Mouse (Mus musculus): ENCODE data around the gene Cdh26.

Gene Cdh26

DNA sequence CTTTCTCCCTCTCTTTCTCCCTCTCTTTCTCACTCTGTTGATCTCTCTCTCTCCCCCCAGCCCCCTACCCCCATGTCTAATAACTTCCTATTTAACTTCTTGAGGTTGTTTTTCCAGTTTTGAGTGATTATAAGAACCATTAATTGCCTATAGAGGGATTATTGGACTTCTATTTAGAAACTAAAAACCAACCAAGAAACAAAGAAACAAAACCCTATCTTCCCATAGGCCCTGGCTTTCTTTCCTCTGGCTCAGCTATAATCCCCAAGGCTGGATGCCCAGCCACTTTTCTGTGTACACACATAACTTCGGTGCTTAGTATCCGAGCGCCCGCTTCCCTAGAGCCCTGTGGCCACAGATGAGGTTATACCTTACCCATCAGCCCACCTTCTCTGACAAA is at the start of gene Cdh26:
TSS of gene Cdh26 (plus strand) at position 301 of the 400 bp plus-strand sequence.
- ATAC-seq (ENCODE audit: insufficient number of reproducible peaks, low FRiP score, low TSS enrichment): no peak

DNA sequence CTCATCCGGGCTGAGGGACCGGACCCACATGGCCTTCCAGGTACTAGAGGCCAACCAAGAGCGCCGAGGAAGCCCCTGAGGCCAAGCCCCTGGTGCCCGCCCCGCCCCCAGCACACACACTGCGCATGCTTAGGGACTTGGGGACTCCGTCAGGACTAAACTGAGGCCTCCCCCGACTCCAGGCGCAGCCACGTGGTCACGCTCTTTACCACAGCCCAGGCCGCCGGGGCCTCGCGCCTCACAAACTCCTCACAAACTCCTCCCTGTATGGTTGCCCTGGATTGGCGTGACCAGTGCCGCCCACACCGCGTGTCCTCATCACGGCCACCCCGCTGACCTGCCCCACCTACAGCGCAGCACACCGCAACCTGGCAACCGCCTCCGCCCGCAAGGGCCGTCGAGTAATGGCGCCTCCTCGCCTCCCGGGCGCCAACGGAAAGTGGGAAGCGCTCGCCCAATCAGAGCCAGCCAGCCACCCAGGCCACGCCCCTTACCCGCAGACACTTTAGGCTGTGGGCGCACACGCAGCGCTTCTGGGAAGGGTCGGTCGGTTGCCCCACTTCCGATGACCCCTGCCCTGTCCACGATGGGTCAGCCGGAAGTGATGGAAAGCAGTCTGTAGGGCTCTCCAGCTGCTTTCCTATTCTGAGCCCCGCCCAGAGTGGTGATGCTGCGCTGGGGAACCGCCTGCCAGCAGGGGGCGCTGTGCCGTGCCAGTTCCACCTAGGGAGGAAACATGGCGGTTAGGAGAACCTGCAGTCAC is 23.1 kb upstream of the Cdh26 start, which contains the start of gene Sycp2:
TSS of gene Sycp2 (minus strand) at position 633 of the 763 bp plus-strand sequence.
- 0 out of 2 replicates have a peak, but pooled peaks have one; percentile 40 for ATAC-seq (ENCODE audit: insufficient number of reproducible peaks, low FRiP score, low TSS enrichment)

DNA sequence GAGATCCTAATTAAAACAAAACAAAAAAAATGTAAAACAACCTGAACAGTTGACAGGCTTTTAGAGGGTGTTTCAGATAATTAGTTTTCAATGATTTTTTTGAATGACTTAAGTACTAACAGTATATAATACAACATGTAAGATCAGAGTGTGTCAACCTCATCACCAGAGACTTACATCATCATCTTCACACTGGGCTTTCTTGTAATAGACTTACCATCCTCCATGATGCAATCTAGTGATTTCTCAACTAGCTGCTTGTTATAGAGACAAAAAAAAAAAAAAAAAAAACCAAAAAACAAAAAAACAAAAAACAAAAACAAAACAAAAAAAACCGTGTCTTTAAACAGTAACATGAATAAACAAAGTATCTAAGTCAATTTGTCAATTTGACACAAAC is 21.3 kb upstream of the Cdh26 start:
- ATAC-seq (ENCODE audit: insufficient number of reproducible peaks, low FRiP score, low TSS enrichment): no peak

DNA sequence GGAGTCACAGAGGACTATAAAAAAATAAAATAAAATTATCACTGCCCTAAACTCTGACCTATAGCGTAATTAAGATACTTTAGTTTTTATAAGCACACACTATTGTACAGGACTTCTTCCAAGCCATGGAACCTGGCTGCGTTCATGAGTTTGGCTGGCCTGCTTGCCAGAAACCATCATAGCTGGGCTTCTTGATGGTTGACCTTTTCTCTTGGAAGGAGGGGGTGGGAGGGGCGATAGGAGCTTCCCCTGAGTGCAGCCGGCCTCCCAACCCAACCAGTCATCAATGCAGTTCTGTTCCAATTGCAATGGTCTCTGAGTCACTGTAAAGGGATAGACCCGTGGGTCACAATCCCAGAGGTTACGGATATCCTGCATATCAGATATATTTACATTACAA is 20.0 kb upstream of the Cdh26 start:
- no peak for ATAC-seq (ENCODE audit: insufficient number of reproducible peaks, low FRiP score, low TSS enrichment)

DNA sequence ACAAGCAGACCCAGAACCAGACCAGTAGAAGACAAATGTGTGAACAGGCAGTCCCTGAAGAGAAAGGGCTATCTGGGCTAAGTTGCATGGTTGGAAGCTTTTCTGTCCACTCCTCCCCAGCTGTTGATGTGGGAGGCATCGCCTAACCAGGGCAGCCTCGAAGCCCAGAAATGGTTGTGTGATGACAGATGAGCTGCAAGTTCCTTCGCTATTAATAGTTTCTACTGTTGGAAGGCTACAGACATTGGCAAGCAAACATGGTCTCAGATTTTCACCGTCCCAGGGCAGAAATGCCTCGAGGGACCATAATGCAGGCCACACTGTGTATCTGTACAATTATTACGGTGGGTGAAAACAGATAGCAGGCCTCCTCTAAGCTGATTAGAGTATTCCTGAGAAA is 17.7 kb upstream of the Cdh26 start:
- ATAC-seq (ENCODE audit: insufficient number of reproducible peaks, low FRiP score, low TSS enrichment): no peak

DNA sequence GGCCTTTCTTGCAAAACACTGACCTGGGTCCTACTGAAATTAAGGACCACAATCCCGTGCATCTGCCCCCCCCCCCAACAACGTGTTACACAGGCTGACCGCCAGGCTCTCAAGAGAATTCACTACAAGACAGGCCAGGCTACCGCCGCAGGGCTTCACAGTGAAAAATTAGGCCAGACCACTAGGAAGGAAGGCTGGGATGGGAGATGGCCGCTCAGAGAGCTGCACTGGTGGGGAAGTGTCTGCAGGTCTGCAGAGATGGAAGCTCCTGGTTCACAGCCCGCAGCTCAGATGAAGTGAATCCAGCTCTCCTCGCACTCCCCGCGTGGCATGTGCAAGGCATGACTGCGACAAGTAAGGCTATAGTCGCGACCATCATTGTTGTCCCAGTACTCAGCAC is 17.2 kb upstream of the Cdh26 start:
- ATAC-seq (ENCODE audit: insufficient number of reproducible peaks, low FRiP score, low TSS enrichment): no peak

DNA sequence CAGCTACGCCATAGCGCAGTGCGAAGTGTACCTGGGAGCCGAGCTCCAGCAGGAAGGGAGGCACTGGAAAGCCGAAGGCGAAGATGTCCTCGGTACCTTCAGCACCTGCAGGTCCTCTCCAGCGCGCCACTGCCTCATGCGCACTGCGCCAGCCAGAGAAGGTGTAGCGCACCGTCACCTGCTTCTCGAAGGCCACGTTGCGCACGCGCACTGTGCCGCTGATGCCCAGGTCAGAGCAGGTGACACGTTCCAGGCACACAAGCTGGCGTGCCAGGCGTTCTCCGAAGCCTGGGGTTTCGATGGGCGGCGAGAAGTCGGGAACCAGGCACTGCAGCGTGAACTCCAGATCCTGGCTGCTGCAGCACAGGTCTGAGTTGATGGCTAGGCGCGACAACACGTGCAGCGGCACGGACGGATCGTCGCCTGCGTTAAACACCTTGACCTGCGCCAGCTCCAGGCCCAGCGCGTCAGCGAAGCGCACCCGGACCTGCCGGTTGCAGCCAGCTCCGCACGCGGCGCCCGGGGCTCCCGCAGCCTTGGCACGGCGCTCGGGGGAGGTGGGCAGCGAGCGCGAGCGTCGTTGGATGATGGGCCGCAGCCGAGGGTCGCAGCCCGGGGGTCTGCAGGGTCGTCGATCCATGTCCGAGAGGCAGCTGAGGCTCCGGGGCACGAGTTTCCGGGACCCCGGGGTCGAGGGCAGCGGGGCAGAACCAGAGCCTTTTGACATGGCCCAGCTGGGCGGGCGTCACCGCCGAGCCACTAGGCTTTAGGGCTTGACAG is 16.7 kb upstream of the Cdh26 start:
- ATAC-seq (ENCODE audit: insufficient number of reproducible peaks, low FRiP score, low TSS enrichment): 0 out of 2 replicates have a peak, but pooled peaks have one; percentile 8

DNA sequence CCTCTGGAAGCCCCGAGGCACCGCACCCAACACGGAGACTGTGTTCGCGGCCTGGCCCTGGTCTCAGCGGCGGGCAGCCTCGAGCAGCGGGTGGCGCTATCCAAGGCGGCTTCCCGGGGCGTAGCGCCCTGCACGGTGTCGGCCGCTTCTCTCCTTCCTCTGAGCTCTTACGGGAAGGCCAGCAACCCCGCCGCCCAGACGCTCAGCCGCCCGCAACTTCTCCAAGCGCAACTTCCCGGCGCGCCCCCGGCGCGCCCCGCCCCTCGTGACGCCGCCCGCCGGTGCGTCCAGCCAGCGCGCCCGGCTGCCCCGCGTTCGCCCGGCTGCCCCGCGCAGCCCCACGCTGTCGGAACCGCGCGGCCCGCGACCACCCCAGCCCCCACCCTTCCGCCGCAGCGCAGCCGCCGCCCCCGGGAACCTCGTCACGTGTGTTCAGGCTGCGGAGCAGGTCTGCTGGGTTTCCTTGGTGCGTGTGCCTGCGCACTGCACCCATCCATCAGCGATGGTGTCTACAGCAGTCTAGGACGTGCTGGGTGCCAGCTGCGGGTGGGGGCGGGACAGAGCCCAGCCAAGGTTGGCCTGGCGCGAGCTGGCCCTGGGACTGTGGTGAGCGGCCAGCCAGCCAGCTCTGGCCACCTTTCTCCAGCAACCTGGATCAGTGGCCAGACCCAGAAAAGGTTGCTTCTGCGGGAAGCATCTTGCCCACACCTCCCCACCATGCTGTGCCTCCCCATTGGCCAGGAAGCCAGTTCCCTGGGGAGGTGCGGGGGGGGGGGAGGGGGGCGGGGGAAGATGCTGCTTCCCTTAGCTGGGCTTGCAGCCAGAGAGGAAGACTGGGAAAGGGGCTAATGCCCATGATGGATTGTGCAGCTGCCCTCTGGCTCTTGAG is 15.8 kb upstream of the Cdh26 start, which contains the start of the genes Ppp1r3d and Fam217b:
TSS of gene Ppp1r3d (minus strand) at position 212 of the 889 bp plus-strand sequence.
TSS of gene Fam217b (plus strand) at position 264 of the 889 bp plus-strand sequence.
- peak; percentile 50 for ATAC-seq (ENCODE audit: insufficient number of reproducible peaks, low FRiP score, low TSS enrichment)

DNA sequence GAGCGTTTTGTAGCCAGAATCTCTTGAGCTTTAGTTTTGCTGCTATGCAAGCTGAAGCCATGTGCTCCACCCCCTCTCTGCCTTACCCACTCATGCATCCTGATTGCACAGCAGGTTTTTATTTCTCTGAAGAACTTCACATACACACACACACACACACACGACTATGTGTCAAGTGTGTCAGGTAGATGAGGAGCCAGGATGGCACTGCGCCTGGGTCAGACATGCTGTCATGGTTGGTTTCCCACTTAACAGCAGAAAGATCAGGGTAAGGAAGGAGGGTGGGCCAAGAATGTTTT is 15.2 kb upstream of the Cdh26 start:
- no peak for ATAC-seq (ENCODE audit: insufficient number of reproducible peaks, low FRiP score, low TSS enrichment)

DNA sequence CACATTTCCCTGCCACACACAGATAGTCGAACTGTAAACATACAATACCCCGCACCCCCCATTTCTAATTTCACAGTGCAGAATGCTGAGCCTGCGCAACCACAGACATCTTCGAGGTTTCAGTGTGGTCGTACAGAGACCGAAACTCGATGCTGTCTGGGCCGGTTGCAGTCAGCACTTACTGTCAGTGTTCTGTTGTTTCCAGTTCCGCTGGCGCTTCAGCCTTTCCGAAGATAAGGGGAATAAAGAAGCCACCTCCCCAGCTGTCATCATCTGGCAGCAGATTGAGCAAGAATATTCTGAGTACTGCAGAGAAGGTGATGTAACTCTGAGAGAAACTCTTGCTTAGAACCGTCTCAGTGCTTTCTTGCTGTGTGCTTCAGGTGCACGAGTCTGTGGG is 13.9 kb upstream of the Cdh26 start:
- no peak for ATAC-seq (ENCODE audit: insufficient number of reproducible peaks, low FRiP score, low TSS enrichment)

DNA sequence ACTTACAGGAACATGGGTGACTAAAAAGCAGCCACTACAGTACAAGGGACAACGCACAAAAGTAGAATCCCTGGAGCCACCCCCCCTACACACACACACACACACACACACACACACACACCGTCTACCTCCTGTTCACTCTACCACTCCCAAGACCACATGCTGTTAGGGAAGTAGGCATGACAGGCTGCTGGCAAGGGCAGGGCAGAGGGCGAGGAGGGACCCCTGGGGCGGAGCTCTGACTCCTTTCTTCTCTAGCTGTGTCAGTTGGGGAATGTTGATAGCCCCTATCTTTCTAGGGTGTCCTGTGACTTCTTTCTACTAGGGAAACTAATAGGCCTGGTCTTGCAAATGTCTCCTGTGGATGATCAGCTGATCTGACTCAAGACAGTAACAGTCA is 13.4 kb upstream of the Cdh26 start:
- ATAC-seq (ENCODE audit: insufficient number of reproducible peaks, low FRiP score, low TSS enrichment): no peak

DNA sequence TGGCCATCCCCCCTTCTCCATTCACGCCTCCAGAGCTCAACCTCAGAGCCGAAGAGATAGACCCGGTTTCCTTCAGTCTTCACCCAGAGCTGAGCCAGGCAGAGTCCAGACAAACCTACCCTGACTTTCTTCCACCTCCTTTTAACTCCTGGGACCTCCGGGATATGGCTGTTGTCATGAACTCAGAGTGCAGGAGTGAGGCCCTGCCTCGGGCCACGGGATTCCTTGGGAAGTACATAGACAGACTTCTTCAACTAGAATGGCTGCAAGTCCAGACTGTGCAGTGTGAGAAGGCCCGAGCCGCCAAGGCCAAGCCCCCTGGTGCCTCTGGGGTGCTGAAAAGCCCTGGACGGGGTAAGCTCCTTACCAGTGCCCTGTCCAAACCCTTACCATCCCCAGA is 9.8 kb upstream of the Cdh26 start:
- no peak for ATAC-seq (ENCODE audit: insufficient number of reproducible peaks, low FRiP score, low TSS enrichment)

DNA sequence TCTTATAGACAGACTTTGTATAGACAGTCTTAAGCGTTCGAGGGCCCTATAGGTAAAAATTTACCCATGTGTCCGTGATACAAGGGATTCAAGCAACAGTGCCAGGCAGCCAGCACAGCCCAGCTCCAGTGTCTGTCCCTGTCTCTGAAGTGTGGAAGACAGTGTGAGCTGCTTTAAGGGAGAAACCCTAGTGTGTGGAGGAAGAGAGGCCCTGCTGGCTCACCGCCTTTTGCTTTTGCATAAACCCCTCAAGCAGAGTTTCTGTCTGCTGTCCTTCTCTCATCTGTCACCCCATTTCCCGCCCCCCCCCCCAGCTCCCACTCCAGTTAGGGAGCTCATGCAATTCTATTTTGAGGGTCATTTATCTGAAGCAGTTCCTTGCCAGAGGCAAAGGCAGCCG is 8.7 kb upstream of the Cdh26 start:
- no peak for ATAC-seq (ENCODE audit: insufficient number of reproducible peaks, low FRiP score, low TSS enrichment)

DNA sequence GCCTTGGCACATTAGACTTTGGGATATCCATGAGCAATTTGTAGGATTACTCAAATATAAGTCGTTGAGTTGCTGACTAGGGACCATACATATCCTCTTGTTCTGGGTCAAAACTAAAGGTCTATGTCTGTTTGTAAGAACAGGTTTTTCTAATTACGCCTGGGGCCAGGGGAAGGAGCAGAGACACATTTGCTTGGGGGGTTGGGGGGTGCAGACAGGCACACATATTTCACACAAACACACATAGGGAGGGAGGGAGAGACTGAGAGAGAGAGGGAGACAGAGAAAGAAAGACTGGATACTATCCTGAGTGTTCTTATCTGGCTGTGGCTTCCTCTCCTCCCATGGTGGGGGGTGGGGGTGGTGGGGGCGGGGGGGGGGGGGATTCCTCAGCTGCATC is 8.1 kb upstream of the Cdh26 start:
- no peak for ATAC-seq (ENCODE audit: insufficient number of reproducible peaks, low FRiP score, low TSS enrichment)

DNA sequence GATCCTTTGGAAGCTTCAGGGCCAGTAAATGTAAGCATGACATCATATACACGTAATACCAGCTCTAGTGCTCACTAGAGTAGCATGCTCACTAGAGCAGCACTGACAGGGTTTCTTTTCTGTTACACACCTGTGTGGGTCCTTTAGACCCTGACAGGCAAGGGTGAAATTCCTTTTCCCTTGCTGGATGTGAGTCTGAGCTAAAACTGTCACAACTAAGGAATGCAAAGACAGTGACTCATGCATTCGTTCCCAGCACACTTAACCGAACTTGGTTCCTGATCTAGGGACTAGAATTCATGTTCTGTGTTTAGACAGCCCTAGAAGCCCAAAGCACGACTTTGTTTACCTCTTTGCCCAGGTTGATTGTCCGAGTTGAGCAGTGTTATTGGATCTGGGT is 7.1 kb upstream of the Cdh26 start:
- no peak for ATAC-seq (ENCODE audit: insufficient number of reproducible peaks, low FRiP score, low TSS enrichment)

DNA sequence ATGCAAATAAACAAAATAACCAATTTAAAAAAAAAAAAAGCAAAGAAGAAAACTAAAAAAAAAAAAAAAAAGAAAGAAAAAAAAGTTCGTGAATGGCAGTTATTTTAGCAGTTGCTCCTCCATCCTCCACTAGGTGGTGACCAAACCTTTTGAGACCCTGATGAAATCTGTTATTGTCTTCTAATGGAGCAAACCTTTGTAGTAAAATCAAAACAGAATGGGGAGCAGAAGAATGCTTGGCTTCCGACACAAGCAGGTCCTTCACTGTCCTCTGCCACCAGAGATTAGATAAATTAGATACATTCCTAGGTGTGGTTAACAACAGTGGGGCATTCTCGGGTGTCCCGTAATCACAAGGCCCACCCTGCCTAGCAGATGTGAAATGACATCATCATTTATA is 4.1 kb upstream of the Cdh26 start:
- ATAC-seq (ENCODE audit: insufficient number of reproducible peaks, low FRiP score, low TSS enrichment): no peak

DNA sequence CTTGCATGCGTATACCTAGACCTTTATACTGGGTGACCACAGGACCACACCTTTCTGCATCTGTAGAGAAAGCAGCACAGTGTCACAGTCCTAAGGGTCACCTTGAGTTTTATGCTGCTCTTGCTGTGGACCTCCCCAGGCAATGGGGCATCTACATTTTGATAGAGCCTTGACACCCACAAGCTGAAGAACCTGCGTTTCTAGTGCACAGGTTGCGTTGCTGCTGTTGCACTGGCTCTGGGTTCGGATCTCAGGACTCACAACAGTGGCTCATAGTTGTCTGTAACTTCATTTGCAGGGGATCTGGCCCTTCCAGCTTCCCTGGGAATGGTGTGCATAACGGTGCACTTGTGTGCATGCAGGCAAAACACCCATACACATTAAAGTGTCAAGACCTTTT is 3.1 kb upstream of the Cdh26 start:
- no peak for ATAC-seq (ENCODE audit: insufficient number of reproducible peaks, low FRiP score, low TSS enrichment)

DNA sequence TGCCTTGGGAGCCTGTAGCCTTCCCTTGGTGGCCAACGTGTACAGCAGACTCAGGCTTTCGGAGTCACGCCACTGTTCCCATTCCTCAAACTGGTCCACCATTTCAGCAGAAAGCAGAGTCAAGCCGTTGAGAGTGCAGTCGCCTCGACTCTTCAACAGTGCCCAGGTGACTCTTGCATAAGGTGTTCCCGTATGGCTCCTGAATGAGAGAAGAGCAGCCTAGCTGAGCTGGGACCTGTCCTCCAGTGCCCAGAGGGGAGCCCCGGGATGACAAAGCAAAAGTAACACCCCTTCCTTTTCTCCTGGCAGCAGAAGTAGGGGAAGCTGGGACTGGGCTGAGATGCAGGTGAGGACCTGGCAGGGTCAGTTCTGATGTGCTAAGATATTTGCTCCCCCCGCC is 2.1 kb upstream of the Cdh26 start:
- ATAC-seq (ENCODE audit: insufficient number of reproducible peaks, low FRiP score, low TSS enrichment): no peak

DNA sequence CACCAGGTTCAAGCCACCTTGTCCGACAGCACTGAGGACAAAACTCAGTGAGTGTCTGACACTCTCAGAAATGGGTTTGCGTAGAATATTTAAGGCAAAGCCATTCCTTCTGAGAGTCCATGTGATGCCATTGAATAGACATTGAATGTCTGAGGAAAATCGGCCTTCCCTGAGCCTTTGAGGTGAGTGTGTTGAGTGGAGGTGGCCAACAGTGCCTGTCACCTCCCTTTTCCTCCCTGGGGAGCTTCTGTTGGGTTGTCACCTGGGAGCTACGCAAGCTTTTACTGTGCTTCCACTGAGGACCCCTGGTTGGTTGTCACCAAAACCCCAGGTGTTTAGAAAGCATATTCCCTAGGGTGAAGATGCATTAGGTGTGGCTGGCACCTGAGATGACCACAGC is 1.7 kb upstream of the Cdh26 start:
- no peak for ATAC-seq (ENCODE audit: insufficient number of reproducible peaks, low FRiP score, low TSS enrichment)

DNA sequence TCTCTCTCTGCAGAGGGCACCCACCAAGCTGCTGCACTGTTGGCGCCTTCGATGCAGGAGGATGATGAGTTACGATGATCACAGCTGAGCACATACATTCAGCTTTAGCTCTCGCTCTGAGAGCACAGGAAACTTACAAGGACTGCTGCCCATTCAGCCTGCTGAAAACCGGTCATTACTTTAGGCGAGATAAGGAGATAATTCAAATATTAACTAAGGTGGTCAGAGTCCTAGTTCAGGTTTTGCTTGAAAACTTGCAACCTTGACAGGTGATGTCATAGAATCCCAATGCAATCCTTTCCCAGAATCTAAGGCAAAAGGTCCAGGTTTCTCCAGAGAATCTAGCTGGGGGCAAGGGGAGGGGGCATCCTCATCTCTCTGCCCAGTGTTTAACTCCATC is 905 bp upstream of the Cdh26 start:
- no peak for ATAC-seq (ENCODE audit: insufficient number of reproducible peaks, low FRiP score, low TSS enrichment)

DNA sequence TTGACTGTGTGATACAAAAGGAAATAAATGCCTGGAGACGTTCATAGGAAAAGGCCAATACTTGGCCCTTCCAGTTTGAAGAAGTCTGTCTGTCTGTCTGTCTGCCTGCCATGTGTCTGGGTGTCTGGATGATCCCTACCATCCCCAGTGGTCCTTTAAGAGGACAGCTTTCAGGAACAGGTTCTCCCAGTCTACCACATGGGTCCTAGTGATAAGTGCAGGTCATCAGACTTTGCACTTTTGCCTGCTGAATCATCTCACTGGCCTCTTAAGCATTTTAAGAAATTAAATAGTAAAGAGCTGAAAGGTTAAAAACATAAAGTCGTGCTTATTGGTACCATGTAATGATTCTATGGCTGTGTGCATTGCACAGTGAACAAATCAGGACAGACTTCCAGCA is 3.2 kb downstream of the Cdh26 start:
- no peak for ATAC-seq (ENCODE audit: insufficient number of reproducible peaks, low FRiP score, low TSS enrichment)
